Mouse (Mus musculus): ENCODE results near the gene Mafb.
A peak's percentile ranks its signal among the peaks of the same experiment; 100 is the strongest.

Gene Mafb

GRCm38 (mm10) chr2:160366980-160367338, at the start of gene Mafb:
Gene Mafb, minus strand, starts transcription at chr2:160367065.
- peak; percentile 16 for DNase-seq

GRCm38 (mm10) chr2:160415161-160415560, 48.3 kb upstream of the Mafb start:
- no peak for DNase-seq

- no peak for DNase-seq
Observed at GRCm38 (mm10) chr2:160414736-160415135, 47.9 kb upstream of the Mafb start.

- DNase-seq: no peak
Observed at GRCm38 (mm10) chr2:160413982-160414381, 47.1 kb upstream of the Mafb start.

- no peak for DNase-seq
Observed at GRCm38 (mm10) chr2:160413055-160413454, 46.2 kb upstream of the Mafb start.

- DNase-seq: no peak
Observed at GRCm38 (mm10) chr2:160411431-160411830, 44.6 kb upstream of the Mafb start.

GRCm38 (mm10) chr2:160407720-160408119, 40.9 kb upstream of the Mafb start:
- DNase-seq: no peak

- DNase-seq: no peak
Observed at GRCm38 (mm10) chr2:160397747-160398146, 30.9 kb upstream of the Mafb start.

- no peak for DNase-seq
Observed at GRCm38 (mm10) chr2:160394735-160395134, 27.9 kb upstream of the Mafb start.

- no peak for DNase-seq
Observed at GRCm38 (mm10) chr2:160392648-160393047, 25.8 kb upstream of the Mafb start.

GRCm38 (mm10) chr2:160388596-160388995, 21.7 kb upstream of the Mafb start:
- DNase-seq: no peak

- no peak for DNase-seq
Observed at GRCm38 (mm10) chr2:160383418-160383817, 16.6 kb upstream of the Mafb start.

- peak; percentile 16 for DNase-seq
Observed at GRCm38 (mm10) chr2:160378271-160378670, 11.4 kb upstream of the Mafb start.

- DNase-seq: no peak
Observed at GRCm38 (mm10) chr2:160376236-160376635, 9.4 kb upstream of the Mafb start.

- DNase-seq: no peak
Observed at GRCm38 (mm10) chr2:160369653-160370420, 3.0 kb upstream of the Mafb start.

GRCm38 (mm10) chr2:160368422-160369357, 1.8 kb upstream of the Mafb start:
- no peak for DNase-seq

- DNase-seq: peak; percentile 39
Observed at GRCm38 (mm10) chr2:160367448-160368208, 763 bp upstream of the Mafb start.

GRCm38 (mm10) chr2:160366111-160366979, 520 bp downstream of the Mafb start:
- no peak for DNase-seq

- DNase-seq: no peak
Observed at GRCm38 (mm10) chr2:160365107-160365911, 1.6 kb downstream of the Mafb start.

- DNase-seq: no peak
Observed at GRCm38 (mm10) chr2:160364666-160365065, 2.2 kb downstream of the Mafb start.

- no peak for DNase-seq
Observed at GRCm38 (mm10) chr2:160364128-160364650, 2.7 kb downstream of the Mafb start.

All from cerebellum, adult 8-10 months (tissue).